Mouse (Mus musculus) liver, embryonic 13.5 days (tissue): ENCODE data around the gene Rce1. TPM values are rescaled to one million over a fixed set of nuclear protein-coding genes. Genes with fewer than 3 reads are reported as not detected.

Experiments used
- ATAC-seq: fragments of 200-750 bp; cut with Nextera tagmentation; 2 replicates; pipeline ENCODE4 v1.8.0; 2017; ENCODE audit warnings: low read depth, mild to moderate bottlenecking, moderate number of reproducible peaks, moderate library complexity
- DNase-seq: peaks from one replicate; pipeline ENCODE4 v3.0.0; 2022
- H3K27ac ChIP-seq: fragments of 300-500 bp; sonication (generic); 2 replicates; pipeline ENCODE4 v1.5.1; 2015; ENCODE audit warnings: moderate library complexity, mild to moderate bottlenecking, inconsistent platforms
- H3K27me3 ChIP-seq: fragments of 300-500 bp; sonication (generic); 2 replicates; pipeline ENCODE4 v1.6.1; 2015; ENCODE audit warnings: mild to moderate bottlenecking, inconsistent platforms
- H3K36me3 ChIP-seq: fragments of 300-500 bp; sonication (generic); 2 replicates; pipeline ENCODE4 v1.6.1; 2015; ENCODE audit warnings: mild to moderate bottlenecking, inconsistent platforms
- H3K4me1 ChIP-seq: fragments of 300-500 bp; sonication (generic); replicated peaks from 2 replicates; pipeline ENCODE4 v1.6.1; 2015; ENCODE audit warnings: inconsistent platforms
- H3K4me2 ChIP-seq: fragments of 300-500 bp; sonication (generic); 2 replicates; pipeline ENCODE4 v1.6.1; 2015; ENCODE audit warnings: inconsistent platforms, mild to moderate bottlenecking, moderate library complexity
- H3K4me3 ChIP-seq: fragments of 300-500 bp; sonication (generic); replicated peaks from 2 replicates; pipeline ENCODE4 v1.5.1; 2015; ENCODE audit warnings: mild to moderate bottlenecking, inconsistent platforms
- H3K9ac ChIP-seq: fragments of 300-500 bp; sonication (generic); 2 replicates; pipeline ENCODE4 v1.6.1; 2015; ENCODE audit warnings: mild to moderate bottlenecking, inconsistent platforms
- H3K9me3 ChIP-seq: fragments of 300-500 bp; sonication (generic); replicated peaks from 2 replicates; pipeline ENCODE4 v1.6.1; 2016; ENCODE audit warnings: inconsistent platforms
- WGBS: fragments of 180-500 bp; shearing (Covaris S2); methylation state at CpG from one replicate; pipeline ENCODE4 v1.1.7; 2015; ENCODE audit not compliant: insufficient replicate concordance; 5-methylcytosine and 5-hydroxymethylcytosine counted together
- polyA plus RNA-seq: library from polyadenylated mRNA; unstranded; fragments of >200 nt; fragmentation: Nextera tagmentation; extraction: Ambion mirVana; gene quantifications from 2 replicates; pipeline ENCODE4 v1.2.1, GENCODE M21; 2015

The Rce1 gene
- polyA plus RNA-seq, 1 experiment from 2014 or later = 31.3 TPM

DNA sequence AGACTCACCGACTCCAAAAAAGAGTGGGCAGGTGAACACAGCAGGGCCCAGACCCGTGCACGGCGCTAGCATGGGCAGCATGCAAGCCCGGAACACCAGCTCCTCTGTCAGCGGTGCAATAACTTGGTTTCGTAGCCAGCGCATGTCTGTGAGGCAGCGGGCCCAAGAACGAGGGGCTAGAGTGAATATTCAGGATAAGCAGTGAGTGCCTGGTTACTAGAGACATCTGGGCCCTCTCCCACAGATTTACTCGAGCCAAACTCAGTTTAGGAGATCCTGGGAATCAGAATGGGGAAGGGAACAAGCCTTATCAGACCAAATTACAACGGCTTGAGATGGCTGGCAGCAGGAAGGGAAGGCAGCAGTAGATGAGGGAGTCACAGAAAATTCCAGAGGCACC is 1.4 kb downstream of the Rce1 start:
- 0 out of 2 replicates have a peak overlapping the region, but pooled peaks have one; percentile 97 for H3K9ac ChIP-seq
- no peaks in the 10 kb centered on the region for H3K27me3 ChIP-seq
- H3K4me2 ChIP-seq = peak overlapping the region; percentile 94
- peaks cover 50% of the 10 kb centered on the region for H3K36me3 ChIP-seq
- no peak overlapping the region for H3K27ac ChIP-seq
- 89% methylated on average over 12 of the region's 12 CpGs for WGBS
- H3K4me1 ChIP-seq = peaks cover 44% of the 10 kb centered on the region
- no peak for ATAC-seq
- DNase-seq = no peak
- no peaks in the 10 kb centered on the region for H3K9me3 ChIP-seq
- peak overlapping the region; percentile 90 for H3K4me3 ChIP-seq

DNA sequence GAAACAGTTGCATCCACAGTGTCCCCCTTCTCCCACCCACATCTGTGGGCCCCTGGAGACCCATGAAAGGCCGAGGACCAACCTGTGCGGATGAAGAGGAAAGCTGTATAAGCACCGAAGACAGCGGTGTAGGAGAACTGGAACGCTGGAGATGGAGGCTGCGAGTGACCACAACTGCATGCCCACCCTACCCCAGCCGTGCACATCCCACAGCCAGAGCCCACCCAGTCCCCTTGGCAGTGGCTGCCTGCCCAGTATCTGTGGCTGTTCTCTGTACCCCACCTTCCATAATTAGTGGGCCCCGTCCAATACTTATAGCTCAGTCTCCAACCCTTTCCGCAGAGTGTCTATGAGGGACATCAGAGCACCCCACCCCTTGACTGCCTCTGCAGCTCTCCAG is 2.0 kb downstream of the Rce1 start:
- Histone ChIP-seq H3K4me2 (no peak overlapping the region), H3K4me1 (peaks cover 40% of the 10 kb centered on the region), H3K4me3 (no peak overlapping the region), H3K27ac (no peak overlapping the region), H3K27me3 (no peaks in the 10 kb centered on the region), H3K9ac (no peak overlapping the region), H3K36me3 (peaks cover 51% of the 10 kb centered on the region), H3K9me3 (no peaks in the 10 kb centered on the region)
- DNase-seq = no peak
- 90% methylated on average over 9 of the region's 9 CpGs for WGBS
- no peak for ATAC-seq

DNA sequence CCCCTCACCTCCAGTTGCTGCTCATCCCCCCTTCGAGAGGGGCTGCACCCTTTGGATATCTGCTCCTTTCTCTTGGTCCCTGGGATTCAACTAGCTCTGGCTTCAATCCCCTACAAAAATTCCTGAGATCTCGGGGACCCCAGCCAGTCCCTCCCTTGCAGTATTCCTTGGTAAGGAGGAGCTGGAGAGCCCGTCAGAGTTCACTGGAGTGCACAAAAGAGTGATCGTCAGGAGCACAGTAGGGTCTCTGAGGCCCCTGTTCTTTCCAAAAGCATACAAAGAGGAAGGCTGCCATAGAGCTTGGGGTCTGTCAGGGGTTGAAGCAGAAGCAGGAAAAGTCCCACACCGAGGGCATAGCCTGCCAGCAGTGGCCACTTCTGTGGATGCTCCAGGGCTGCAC is 2.7 kb downstream of the Rce1 start:
- Histone ChIP-seq H3K27me3 (0 out of 2 replicates have a peak, but pooled peaks cover 2% of the 10 kb centered on the region), H3K4me1 (peaks cover 34% of the 10 kb centered on the region), H3K4me2 (no peak overlapping the region), H3K9me3 (no peaks in the 10 kb centered on the region), H3K27ac (no peak overlapping the region), H3K4me3 (no peak overlapping the region), H3K36me3 (peaks cover 54% of the 10 kb centered on the region), H3K9ac (no peak overlapping the region)
- 80% methylated on average over 5 of the region's 5 CpGs for WGBS
- DNase-seq (no peak), ATAC-seq (no peak)

DNA sequence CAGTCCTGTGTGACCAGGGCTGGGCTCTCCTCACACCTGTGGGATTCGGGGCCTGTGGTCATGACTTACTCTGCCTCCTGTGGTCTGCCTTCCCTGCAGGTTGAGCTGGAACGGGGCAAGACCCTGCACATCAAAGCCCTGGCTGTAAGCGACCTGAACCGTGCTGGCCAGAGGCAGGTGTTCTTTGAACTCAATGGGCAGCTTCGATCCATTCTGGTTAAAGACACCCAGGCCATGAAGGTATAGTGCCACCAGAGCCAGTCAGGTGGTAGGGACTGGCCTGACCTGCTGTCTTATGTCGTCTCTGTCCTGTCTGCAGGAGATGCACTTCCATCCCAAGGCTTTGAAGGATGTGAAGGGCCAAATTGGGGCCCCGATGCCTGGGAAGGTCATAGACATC is 4.7 kb downstream of the Rce1 start:
- peaks cover 54% of the 10 kb centered on the region for H3K36me3 ChIP-seq
- 78% methylated on average over 7 of the region's 7 CpGs for WGBS

DNA sequence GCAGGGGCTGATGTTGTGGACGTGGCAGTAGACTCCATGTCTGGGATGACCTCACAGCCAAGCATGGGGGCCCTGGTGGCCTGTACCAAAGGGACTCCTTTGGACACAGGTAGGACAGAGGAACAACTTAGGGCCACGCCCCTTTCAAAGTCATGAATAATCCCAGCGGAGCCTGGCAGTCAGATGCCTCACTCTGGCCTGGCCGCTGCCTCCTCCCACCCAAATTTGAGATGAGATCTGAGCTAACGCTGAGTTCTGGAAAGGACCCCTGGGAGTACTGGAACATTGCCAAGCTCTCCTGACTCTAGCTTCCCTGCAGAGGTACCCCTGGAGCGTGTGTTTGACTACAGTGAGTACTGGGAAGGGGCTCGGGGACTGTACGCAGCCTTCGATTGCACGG is 6.0 kb downstream of the Rce1 start:
- no peak overlapping the region for H3K27ac ChIP-seq
- WGBS = 80% methylated on average over 10 of the region's 10 CpGs

More for the DNA sequence above, 4.7 kb downstream of the Rce1 start:
- H3K4me2 ChIP-seq = no peak overlapping the region
- peaks cover 26% of the 10 kb centered on the region for H3K4me1 ChIP-seq
- H3K4me3 ChIP-seq = no peak overlapping the region
- DNase-seq (no peak), ATAC-seq (no peak)
- peaks cover 22% of the 10 kb centered on the region for H3K27me3 ChIP-seq
- no peak overlapping the region for H3K9ac ChIP-seq
- no peak overlapping the region for H3K27ac ChIP-seq
- no peaks in the 10 kb centered on the region for H3K9me3 ChIP-seq

DNA sequence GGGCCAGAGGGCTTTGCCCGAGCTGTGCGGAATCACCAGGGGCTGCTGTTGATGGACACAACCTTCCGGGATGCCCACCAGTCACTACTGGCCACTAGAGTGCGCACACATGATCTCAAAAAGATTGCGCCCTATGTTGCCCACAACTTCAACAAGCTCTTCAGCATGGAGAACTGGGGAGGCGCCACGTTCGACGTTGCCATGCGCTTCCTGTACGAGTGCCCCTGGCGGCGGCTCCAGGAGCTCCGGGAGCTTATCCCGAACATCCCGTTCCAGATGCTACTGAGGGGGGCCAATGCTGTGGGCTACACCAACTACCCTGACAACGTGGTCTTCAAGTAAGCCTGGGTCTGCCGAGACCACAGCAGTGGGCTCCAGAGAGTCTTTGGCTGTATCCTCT is 7.3 kb downstream of the Rce1 start:
- no peak for DNase-seq
- Histone ChIP-seq H3K4me2 (no peak overlapping the region), H3K9me3 (no peaks in the 10 kb centered on the region), H3K4me1 (peaks cover 31% of the 10 kb centered on the region), H3K4me3 (no peak overlapping the region), H3K36me3 (peaks cover 44% of the 10 kb centered on the region), H3K27ac (no peak overlapping the region), H3K9ac (no peak overlapping the region), H3K27me3 (peaks cover 45% of the 10 kb centered on the region)
- ATAC-seq = no peak
- 40% methylated on average over 18 of the region's 18 CpGs for WGBS

More for the DNA sequence above, 6.0 kb downstream of the Rce1 start:
- Histone ChIP-seq H3K36me3 (peaks cover 54% of the 10 kb centered on the region), H3K4me1 (peaks cover 33% of the 10 kb centered on the region), H3K27me3 (peaks cover 35% of the 10 kb centered on the region), H3K4me2 (no peak overlapping the region), H3K4me3 (no peak overlapping the region), H3K9me3 (no peaks in the 10 kb centered on the region), H3K9ac (no peak overlapping the region)
- no peak for DNase-seq
- no peak for ATAC-seq

DNA sequence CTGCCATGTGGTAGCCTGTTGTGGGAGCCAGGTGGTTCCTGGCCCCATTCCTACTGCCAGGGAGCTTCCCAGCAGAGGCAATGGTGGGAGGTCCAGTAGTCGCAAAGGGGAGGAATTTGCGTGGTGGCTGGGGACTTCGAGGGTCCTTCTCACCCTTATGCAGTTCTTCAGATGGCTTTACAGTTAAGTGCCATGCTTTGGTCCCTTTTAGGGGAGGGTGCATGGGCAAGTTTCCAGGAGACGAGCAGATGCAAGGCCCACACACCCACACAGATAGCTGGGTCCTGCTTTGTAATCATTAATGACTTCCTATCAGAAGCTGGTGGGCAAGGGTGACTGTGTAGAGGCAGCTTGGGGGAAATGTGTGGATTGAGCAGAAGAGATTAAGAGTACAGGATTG is 8.9 kb downstream of the Rce1 start:
- peaks cover 45% of the 10 kb centered on the region for H3K27me3 ChIP-seq
- peak overlapping the region; percentile 89 for H3K4me2 ChIP-seq
- 31% methylated on average over 4 of the region's 4 CpGs for WGBS
- no peak overlapping the region for H3K27ac ChIP-seq
- no peak for DNase-seq
- no peaks in the 10 kb centered on the region for H3K9me3 ChIP-seq
- H3K9ac ChIP-seq = 0 out of 2 replicates have a peak overlapping the region, but pooled peaks have one; percentile 75
- no peak for ATAC-seq
- no peak overlapping the region for H3K4me3 ChIP-seq
- H3K4me1 ChIP-seq = peaks cover 31% of the 10 kb centered on the region
- peaks cover 31% of the 10 kb centered on the region for H3K36me3 ChIP-seq

DNA sequence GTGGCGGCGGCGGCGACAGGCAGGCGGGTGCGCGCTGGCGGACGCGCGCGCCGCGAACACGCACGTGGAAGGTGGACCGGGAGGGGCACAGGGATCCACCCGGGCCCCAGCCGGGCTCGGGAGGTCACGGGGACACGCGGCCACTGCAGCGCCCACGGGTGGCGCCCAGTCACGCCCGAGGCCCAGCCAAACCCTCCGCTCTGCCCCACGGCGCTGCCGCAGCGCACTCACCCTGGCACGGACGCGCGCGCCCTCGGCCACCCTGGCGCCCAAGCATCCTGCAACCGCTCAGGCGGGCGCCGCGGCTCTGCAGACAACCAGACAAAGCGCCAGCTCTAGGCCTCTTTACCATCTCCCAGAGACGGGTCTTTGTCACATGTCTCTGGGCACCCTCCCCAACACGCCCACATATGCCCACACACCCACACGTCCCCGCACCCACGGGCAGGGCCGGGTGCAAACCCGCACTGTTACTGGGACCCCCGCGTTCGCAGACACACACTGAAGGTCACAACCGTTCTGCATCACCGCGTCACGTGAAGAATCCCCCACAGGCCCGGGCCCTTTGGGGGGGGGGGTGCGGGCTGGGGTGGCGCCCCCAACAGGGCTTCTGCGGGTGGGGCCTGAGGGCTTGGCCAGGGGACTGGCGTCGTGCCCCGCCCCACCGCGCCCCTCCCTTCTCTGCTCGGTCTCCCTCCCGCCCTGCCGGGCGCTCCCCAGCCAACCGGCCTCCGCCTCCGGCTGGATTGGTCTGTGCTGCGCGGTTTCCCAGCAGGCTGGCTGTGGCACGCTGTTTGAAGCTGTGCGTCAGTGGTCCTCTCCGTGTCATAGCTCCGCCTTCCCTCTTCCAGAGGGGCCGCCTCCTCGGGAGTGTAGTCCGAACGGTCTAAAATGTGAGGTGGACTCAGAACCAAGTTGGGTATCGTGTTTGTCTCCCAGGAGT is 10.0 kb downstream of the Rce1 start, which contains the start of gene Lrfn4:
Gene Lrfn4 (minus strand): TSS at position 517 of the 943 bp plus-strand sequence.
- peak within 1 kb of the TSS; percentile 89 for H3K4me2 ChIP-seq
- WGBS = under 1% methylated on average over 73 of the region's 87 CpGs
- peak within 1 kb of the TSS; percentile 69 for H3K4me3 ChIP-seq
- H3K27ac ChIP-seq = peak within 1 kb of the TSS; percentile 41; the same call in 1 of the 2 replicates
- no peaks in the 10 kb centered on the region for H3K9me3 ChIP-seq
- peaks cover 31% of the 10 kb centered on the region for H3K4me1 ChIP-seq
- ATAC-seq (peak; percentile 90), DNase-seq (peak; percentile 74)
- peak within 1 kb of the TSS; percentile 75 for H3K9ac ChIP-seq
- peaks cover 20% of the 10 kb centered on the region for H3K36me3 ChIP-seq
- H3K27me3 ChIP-seq = peaks cover 45% of the 10 kb centered on the region

DNA sequence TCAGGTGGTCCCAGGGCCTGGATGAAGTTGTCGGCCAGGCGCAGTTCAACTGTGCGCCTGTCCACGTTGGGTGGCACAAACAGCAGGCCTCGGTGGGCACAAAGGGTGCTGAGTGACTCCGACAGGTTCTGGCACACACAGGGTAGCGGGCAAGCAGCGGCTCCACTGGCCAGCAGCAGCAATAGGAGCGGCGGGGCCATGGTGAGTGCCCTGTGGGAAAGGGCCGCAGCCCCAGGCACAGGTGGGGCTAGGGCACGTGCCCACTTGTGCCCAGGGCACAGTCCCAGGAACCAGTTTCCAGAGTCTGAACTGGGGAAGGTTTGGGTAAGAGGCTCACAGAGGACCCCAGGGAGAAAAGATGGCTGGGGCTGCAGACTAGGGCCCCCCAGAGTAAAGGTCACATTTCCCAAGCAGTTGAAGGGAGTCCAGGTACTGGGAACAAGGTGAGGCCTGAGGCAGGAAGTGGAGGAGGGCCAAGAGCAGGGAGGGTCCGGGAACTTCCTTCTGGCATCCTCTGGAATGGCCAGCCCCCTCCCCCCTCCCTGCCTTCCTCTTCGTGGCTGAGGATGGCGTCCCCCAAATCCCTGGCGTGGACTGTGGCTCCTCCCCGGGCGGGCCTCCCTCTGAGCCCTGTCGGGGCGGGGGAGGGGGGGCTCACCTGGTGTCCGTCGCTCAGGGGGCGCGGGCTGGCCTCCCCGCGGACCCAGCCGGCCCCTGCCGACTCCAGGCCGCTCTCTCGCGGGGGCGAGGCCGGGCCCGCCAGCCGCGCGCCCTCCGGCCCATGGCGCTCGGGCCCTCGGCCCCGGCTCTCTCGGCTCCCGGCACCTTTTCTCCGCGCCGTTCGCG is 10.9 kb downstream of the Rce1 start:
- peaks cover 45% of the 10 kb centered on the region for H3K27me3 ChIP-seq
- H3K36me3 ChIP-seq = peaks cover 11% of the 10 kb centered on the region; the same call in 1 of the 2 replicates
- no peak overlapping the region for H3K27ac ChIP-seq
- ATAC-seq = no peak
- 26% methylated on average over 41 of the region's 49 CpGs for whole genome bisulfite sequencing
- H3K4me2 ChIP-seq = peak overlapping the region; percentile 89
- H3K9me3 ChIP-seq = no peaks in the 10 kb centered on the region
- DNase-seq = no peak
- H3K9ac ChIP-seq = peak overlapping the region; percentile 75
- peak overlapping the region; percentile 69 for H3K4me3 ChIP-seq
- H3K4me1 ChIP-seq = peaks cover 31% of the 10 kb centered on the region

DNA sequence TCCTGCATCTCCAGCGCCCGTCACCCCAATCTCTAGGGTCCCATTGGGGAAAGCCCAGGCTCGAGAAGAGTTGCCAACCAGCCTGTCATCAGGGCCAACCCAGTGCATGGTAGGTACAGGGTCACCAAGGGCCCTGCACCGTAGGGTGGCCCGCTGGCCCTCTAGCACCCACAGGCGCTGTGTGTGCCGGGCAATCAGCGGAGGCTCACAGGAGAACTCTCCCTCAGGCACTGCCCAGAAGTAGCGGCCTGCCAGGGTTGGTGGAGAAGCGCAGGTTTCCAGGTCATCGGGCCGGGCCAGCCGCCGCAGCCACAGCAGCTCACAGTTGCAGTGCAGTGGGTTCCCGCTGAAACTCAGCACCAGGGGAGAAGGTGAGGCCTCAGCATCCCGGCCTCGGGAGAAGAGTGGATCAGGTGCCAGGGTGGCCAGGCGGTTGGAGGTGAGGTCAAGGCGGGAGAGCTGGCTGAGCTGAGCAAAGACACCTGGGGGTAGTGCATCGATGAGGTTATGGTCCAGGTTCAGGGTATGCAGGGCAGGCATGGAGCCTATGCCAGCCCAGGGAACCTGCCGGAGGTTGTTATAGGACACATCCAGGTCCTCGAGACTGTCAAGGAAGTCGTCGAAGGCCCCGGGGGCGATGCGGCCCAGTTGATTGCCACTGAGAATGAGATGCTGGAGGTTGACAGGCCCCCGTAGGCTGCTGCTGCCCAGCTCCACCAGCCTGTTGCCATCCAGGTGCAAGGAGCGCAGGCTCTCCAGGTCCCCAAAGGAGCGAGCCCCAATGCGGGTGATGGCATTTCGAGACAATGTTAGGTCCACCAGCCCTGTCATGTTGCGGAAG is 11.8 kb downstream of the Rce1 start:
- Histone ChIP-seq H3K9me3 (no peaks in the 10 kb centered on the region), H3K36me3 (peaks cover 7% of the 10 kb centered on the region; the same call in 1 of the 2 replicates), H3K27me3 (peaks cover 45% of the 10 kb centered on the region), H3K4me3 (no peak overlapping the region), H3K27ac (no peak overlapping the region), H3K9ac (no peak overlapping the region), H3K4me1 (peaks cover 31% of the 10 kb centered on the region), H3K4me2 (peak overlapping the region; percentile 89)
- 90% methylated on average over 33 of the region's 33 CpGs for WGBS
- no peak for ATAC-seq
- no peak for DNase-seq
